Mouse (Mus musculus) C2C12 (cell line): Measurements from ENCODE around the gene Tpo.

Experiments
- CEBPB ChIP-seq: IDR thresholded peaks from one replicate; pipeline ENCODE4 v1.6.1; 2011; ENCODE audit warnings: low read depth, mild to moderate bottlenecking, control low read depth, moderate library complexity
- CTCF ChIP-seq: IDR thresholded peaks from one replicate; pipeline ENCODE4 v1.5.1; 2011; ENCODE audit not compliant: control insufficient read depth, insufficient read depth, insufficient read length
- FOSL1 ChIP-seq: IDR thresholded peaks from one replicate; pipeline ENCODE4 v1.8.0; 2011; ENCODE audit warnings: mild to moderate bottlenecking, low read length; ENCODE audit not compliant: poor library complexity, insufficient read depth, severe bottlenecking
- MAX ChIP-seq: IDR thresholded peaks from one replicate; pipeline ENCODE4 v1.6.1; 2011; ENCODE audit warnings: mild to moderate bottlenecking, control low read depth
- MYOD1 ChIP-seq: IDR thresholded peaks from one replicate; pipeline ENCODE4 v1.6.1; 2011; ENCODE audit warnings: low read depth; ENCODE audit not compliant: control insufficient read depth, insufficient read length
- USF1 ChIP-seq: IDR thresholded peaks from one replicate; pipeline ENCODE4 v1.6.1; 2011; ENCODE audit warnings: low read depth, mild to moderate bottlenecking, control low read depth, moderate library complexity

DNA sequence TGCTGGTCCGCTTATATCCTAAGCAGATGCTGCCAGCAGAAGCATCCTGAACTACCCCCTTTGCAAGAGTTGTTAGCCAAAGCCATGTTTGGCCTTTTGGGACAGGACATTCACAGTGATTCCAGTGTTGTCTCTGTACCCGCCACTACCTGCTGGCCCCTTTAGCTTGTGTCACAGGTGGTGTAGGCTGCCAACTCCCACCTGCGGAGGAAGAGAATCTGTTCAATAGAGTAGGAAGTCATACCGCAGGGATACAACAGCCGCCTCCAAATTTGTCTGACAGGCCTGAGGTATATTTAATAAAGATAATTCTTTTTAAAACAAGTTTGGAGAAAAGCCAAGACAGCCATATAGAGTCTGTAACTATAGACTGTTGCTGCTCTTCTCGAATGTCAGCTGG is 45.5 kb upstream of the Tpo start:
- TF ChIP-seq CTCF: no peak
- TF ChIP-seq MAX: no peak
- no peak for TF ChIP-seq USF1
- no peak for TF ChIP-seq MYOD1
- TF ChIP-seq CEBPB: no peak
- TF ChIP-seq FOSL1: no peak
